Mouse (Mus musculus): ENCODE data around the gene Klhl8.

The Klhl8 gene

GRCm38 (mm10) chr5:103813997-103814542 is 97.0 kb downstream of the Klhl8 start:
- DNase-seq (ENCODE audit: low spot score) = no peak

- no peak for DNase-seq (ENCODE audit: low spot score)
Measured at GRCm38 (mm10) chr5:103813291-103813690, 97.8 kb downstream of the Klhl8 start.
